Mouse (Mus musculus) liver, embryonic 16.5 days (tissue): ENCODE measurements at regions not wholly inside any gene's neighbourhood (a gene's known extent, or its start where the extent isn't known, plus 50 kb on each side); places are given as distances from the start of the nearest gene placed in this dataset.

ENCODE experiments used
- ATAC-seq: fragments of 200-750 bp; cut with Nextera tagmentation; 2 replicates; pipeline ENCODE4 v1.8.0; 2017; ENCODE audit warnings: low read depth, mild to moderate bottlenecking, moderate number of reproducible peaks, moderate library complexity
- H3K27ac ChIP-seq: fragments of 300-500 bp; sonication (generic); 2 replicates; pipeline ENCODE4 v1.5.1; 2014; ENCODE audit warnings: mild to moderate bottlenecking, low read length
- H3K27me3 ChIP-seq: fragments of 300-500 bp; sonication (generic); 2 replicates; pipeline ENCODE4 v1.6.1; 2014; ENCODE audit warnings: low read depth, low read length, mixed read lengths; ENCODE audit not compliant: control insufficient read depth, insufficient read depth
- H3K36me3 ChIP-seq: fragments of 300-500 bp; sonication (generic); 2 replicates; pipeline ENCODE4 v1.6.1; 2014; ENCODE audit warnings: mild to moderate bottlenecking; ENCODE audit not compliant: control insufficient read depth, insufficient read depth
- H3K4me1 ChIP-seq: fragments of 300-500 bp; sonication (generic); 2 replicates; pipeline ENCODE4 v1.6.1; 2014; ENCODE audit warnings: low read depth, low read length, mixed read lengths; ENCODE audit not compliant: control insufficient read depth
- H3K4me2 ChIP-seq: fragments of 300-500 bp; sonication (generic); 2 replicates; pipeline ENCODE4 v1.6.1; 2014; ENCODE audit warnings: low read depth, low read length, mixed read lengths
- H3K4me3 ChIP-seq: fragments of 300-500 bp; sonication (generic); 2 replicates; pipeline ENCODE4 v1.5.1; 2014; ENCODE audit warnings: low read depth, mild to moderate bottlenecking, low read length
- H3K9ac ChIP-seq: fragments of 300-500 bp; sonication (generic); 2 replicates; pipeline ENCODE4 v1.6.1; 2014; ENCODE audit warnings: low read depth, low read length
- H3K9me3 ChIP-seq: fragments of 300-500 bp; sonication (generic); replicated peaks from 2 replicates; pipeline ENCODE4 v1.6.1; 2016; ENCODE audit warnings: low read length; ENCODE audit not compliant: control insufficient read depth
- WGBS: fragments of 180-500 bp; shearing (Covaris S2); extraction: QIAGEN DNeasy Blood & Tissue Kit; methylation state at CpG from one replicate; pipeline ENCODE4 v1.1.7; 2014; ENCODE audit not compliant: insufficient replicate concordance; 5-methylcytosine and 5-hydroxymethylcytosine counted together

DNA sequence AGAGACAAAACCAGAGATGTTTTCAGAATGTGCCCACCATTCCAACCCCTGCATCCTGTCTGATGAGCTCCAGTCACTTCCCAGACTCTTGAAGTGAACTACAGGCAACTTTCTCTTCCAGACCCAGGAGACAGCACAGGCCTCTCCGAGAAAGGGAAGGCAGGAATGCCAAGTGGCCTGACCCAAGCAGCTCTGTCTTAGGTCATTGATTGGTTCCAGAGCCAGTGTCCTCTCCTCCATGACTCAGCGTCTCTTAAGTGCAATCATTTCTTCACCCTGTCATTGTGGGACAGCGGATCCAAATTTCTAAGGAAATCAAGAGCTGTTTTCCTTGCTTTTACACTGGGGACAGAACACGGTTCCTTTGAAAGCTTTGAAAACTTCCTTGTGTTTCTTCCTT lies 329.2 kb upstream of the Nfe2l3 start:
- Histone ChIP-seq H3K9me3 (no peaks in the 10 kb centered on the region), H3K27me3 (no peaks in the 10 kb centered on the region), H3K36me3 (no peaks in the 10 kb centered on the region), H3K27ac (no peak overlapping the region), H3K4me1 (no peaks in the 10 kb centered on the region), H3K9ac (no peak overlapping the region), H3K4me3 (no peak overlapping the region), H3K4me2 (no peak overlapping the region)
- no peak for ATAC-seq
- 57% methylated on average over 4 of the region's 4 CpGs for WGBS

DNA sequence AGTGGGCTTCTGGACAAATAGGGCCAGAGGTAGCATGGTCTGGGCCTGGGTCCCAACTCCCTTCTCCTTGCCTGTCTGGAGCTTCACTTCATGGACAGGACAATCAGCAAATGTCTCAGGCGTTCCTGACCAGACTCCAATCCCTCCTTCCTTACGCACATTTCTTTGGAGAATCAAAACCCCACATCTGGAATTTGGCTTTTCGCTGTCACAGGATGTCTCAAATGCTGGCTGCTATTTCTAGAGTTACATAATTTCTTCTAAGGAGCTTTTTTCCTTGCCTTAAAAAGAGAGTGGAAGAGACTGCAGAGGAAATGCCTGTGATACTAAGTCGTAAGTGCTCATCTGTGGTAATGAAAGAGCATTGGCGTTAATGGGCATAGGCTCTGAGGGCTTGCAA lies 328.1 kb upstream of the Nfe2l3 start:
- H3K4me1 ChIP-seq: no peaks in the 10 kb centered on the region
- no peaks in the 10 kb centered on the region for H3K27me3 ChIP-seq
- H3K9ac ChIP-seq: no peak overlapping the region
- H3K4me2 ChIP-seq: no peak overlapping the region
- H3K4me3 ChIP-seq: no peak overlapping the region
- no peaks in the 10 kb centered on the region for H3K36me3 ChIP-seq
- no peak for ATAC-seq
- no peaks in the 10 kb centered on the region for H3K9me3 ChIP-seq
- WGBS: 66% methylated on average over 5 of the region's 5 CpGs
- no peak overlapping the region for H3K27ac ChIP-seq

DNA sequence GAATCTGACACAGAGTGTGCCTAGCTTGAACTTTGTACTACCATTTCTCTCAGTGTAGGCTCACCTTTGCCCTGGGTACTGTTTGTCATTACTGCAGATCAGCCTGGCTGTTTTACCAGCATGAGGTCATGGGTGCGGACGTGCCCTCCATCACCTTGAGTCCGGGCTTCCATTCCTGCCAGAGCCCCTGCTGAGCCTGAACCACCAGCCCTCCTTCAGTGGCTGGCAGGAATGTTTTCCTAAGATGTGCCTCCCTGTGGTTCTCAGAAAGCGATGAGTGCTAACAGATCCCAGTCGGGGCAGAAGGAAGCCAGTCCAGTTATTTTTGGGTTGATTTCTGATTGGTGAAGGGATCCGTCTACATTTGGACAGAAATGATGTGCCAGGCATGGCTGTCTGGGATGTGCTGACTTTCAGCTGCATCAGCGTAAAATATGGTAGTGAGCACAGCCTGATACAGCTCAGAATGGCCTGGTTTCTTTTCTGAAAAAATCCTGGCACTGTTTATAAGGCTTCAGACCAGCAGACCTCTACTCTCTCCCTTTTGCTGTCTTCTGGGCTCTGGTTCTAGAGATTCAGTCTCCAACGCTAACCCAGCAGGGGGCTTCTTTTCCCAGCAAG lies 324.0 kb upstream of the Nfe2l3 start:
- Histone ChIP-seq H3K36me3 (no peaks in the 10 kb centered on the region), H3K27me3 (no peaks in the 10 kb centered on the region), H3K4me3 (no peak overlapping the region), H3K9me3 (no peaks in the 10 kb centered on the region), H3K4me2 (no peak overlapping the region), H3K27ac (no peak overlapping the region), H3K9ac (no peak overlapping the region), H3K4me1 (no peaks in the 10 kb centered on the region)
- WGBS: 42% methylated on average over 8 of the region's 8 CpGs
- peak; percentile 48; the same call in 1 of the 2 replicates for ATAC-seq

DNA sequence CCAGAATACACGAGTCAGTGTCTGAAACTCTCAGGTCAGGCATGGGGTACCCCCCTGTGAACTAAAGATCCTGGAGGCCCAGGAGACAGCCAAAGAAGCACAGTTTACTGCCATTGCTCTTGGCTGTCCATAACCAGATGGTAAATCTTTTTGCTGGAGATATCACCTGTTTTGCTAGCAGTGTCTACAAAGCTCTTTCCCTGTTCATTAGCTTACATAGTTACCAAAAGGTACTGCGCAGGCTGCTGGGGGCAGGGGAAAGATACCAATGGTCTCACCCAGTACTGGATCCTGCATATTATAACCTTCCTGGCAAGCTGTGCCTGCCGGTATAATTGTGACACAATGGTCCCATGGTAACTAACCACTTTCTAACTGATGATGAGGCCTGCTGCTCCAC lies 321.9 kb upstream of the Nfe2l3 start:
- ATAC-seq: no peak
- Histone ChIP-seq H3K27me3 (no peaks in the 10 kb centered on the region), H3K9me3 (no peaks in the 10 kb centered on the region), H3K4me3 (no peak overlapping the region), H3K4me1 (no peaks in the 10 kb centered on the region), H3K9ac (no peak overlapping the region), H3K27ac (no peak overlapping the region), H3K36me3 (no peaks in the 10 kb centered on the region), H3K4me2 (no peak overlapping the region)
- 74% methylated on average over 3 of the region's 3 CpGs for WGBS

DNA sequence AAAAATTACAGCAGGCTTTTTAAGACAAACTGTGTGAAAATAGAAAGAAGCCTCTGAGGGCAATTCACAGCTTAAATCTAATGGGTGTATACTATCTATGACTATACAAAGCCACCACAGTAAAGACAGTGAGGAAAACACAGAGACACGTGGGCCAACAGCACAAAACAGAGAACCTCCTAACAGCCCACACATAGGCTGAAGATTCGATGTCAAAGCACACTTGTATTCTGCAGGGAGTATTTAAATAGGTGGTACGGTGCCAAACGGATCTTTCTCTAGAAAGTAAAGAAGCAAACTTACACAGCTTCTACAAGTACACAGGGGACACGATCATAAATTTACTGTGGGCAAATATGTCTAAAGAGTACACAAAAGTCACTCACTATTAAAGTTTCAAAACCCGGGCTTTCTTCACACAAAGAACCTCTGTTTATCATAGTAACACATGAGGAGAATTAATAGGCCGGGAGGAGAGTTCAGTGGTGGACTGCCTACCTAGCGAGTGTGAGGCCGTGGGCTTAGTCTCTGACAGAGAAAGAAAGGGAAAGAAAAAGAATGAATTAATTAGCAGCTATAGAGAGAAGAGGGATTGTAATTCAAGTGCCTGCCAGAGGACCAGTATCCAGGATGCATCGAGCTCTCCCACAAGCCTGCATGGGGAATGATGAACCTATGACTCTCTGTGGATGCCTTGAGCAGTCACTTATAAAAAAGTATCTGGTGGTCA lies 317.7 kb upstream of the Nfe2l3 start:
- Histone ChIP-seq H3K4me3 (no peak overlapping the region), H3K27me3 (no peaks in the 10 kb centered on the region), H3K4me1 (no peaks in the 10 kb centered on the region), H3K27ac (no peak overlapping the region), H3K36me3 (no peaks in the 10 kb centered on the region), H3K4me2 (no peak overlapping the region), H3K9me3 (no peaks in the 10 kb centered on the region), H3K9ac (no peak overlapping the region)
- no peak for ATAC-seq
- WGBS: 71% methylated on average over 10 of the region's 10 CpGs

DNA sequence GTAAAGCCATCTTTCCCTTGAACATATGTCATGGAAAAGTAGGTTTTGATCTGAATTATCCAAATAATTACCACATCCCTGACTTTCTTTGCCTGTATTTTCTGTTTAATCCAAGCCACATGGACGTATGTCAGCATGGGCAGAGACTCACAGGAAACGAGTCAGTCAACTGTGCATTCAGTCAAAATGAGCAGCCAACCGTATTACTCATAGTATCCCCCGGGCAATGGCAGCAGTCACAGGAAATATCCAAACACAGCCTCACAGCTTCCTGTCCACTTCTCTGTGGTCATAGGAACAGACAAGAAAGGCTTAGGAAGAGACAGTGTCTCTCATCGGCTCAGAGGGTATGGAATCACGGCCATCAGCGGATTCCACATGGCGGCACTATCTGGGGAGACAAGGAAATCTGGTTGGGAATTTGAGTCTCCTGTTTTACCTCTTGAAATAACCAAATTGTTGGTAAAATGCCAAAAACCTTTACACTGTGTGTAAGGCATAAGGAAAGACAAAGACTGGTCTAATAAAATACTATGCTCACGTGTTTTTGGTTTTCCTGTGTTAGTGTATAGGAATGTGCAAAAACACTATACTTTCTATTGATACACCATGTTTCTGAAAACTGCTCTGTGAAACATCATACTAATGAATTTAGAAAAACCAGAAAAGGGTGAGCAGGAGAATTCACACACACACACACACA lies 313.5 kb upstream of the Nfe2l3 start:
- ATAC-seq: no peak
- Histone ChIP-seq H3K9ac (no peak overlapping the region), H3K4me2 (no peak overlapping the region), H3K27me3 (no peaks in the 10 kb centered on the region), H3K36me3 (no peaks in the 10 kb centered on the region), H3K4me1 (no peaks in the 10 kb centered on the region), H3K4me3 (no peak overlapping the region), H3K9me3 (no peaks in the 10 kb centered on the region), H3K27ac (no peak overlapping the region)
- WGBS: 51% methylated on average over 9 of the region's 9 CpGs

DNA sequence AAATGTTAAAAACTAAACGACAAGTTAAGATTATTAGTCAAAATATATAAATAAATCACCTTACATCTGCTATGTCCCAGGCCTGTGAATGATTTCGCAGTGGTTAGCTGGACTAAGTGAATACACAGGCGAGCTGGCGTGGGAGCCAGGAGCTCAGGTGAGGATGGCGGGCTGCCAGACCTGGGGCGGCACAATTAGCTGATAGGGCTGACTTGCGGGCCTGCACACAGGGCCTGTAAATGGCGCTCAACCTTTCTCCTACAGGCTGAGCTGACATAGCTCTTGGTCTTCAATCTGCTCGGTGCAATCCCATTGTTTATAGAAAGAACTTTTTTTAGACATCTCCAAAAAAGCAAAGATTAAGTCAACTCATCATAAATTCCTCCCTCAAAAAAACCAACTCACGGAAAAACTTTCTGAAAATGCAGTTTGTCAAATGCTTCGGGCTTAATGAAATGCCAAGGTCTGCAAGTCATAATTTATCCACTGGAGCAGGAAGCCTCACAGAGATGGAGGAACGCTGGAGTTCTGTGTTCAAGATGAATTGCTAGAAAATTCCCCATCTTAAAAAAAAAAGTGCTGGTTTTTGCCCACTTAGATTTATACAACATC lies 312.7 kb upstream of the Nfe2l3 start:
- ATAC-seq: no peak
- no peak overlapping the region for H3K4me2 ChIP-seq

DNA sequence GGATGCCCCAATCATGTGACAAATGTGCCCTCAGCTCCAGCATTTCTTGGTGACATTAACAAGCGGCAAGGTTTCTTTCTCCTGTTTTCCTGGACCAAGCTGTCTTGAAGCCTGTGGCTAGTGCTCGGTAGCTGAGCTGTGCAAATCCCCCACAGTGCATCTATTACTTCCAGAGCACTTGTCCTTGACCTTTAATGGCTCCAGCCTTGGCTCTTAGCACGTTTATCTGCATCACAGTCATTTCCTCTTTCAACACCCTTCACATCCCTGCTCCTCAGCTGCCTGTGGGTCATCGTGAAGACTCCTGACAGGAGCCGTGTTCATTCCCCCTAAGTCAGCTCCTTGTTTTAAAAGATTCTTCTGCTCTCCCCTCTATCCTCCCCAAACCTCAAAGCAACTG lies 309.5 kb upstream of the Nfe2l3 start:
- Histone ChIP-seq H3K36me3 (no peaks in the 10 kb centered on the region), H3K4me3 (no peak overlapping the region), H3K27me3 (no peaks in the 10 kb centered on the region), H3K9me3 (no peaks in the 10 kb centered on the region), H3K4me1 (no peaks in the 10 kb centered on the region), H3K4me2 (no peak overlapping the region), H3K9ac (no peak overlapping the region), H3K27ac (no peak overlapping the region)
- WGBS: 26% methylated on average over 5 of the region's 5 CpGs
- ATAC-seq: no peak

More for the DNA sequence above, 312.7 kb upstream of the Nfe2l3 start:
- Histone ChIP-seq H3K36me3 (no peaks in the 10 kb centered on the region), H3K4me3 (no peak overlapping the region), H3K27me3 (no peaks in the 10 kb centered on the region), H3K9me3 (no peaks in the 10 kb centered on the region), H3K27ac (0 out of 2 replicates have a peak overlapping the region, but pooled peaks have one; percentile 9), H3K4me1 (no peaks in the 10 kb centered on the region), H3K9ac (no peak overlapping the region)
- 53% methylated on average over 12 of the region's 12 CpGs for WGBS

DNA sequence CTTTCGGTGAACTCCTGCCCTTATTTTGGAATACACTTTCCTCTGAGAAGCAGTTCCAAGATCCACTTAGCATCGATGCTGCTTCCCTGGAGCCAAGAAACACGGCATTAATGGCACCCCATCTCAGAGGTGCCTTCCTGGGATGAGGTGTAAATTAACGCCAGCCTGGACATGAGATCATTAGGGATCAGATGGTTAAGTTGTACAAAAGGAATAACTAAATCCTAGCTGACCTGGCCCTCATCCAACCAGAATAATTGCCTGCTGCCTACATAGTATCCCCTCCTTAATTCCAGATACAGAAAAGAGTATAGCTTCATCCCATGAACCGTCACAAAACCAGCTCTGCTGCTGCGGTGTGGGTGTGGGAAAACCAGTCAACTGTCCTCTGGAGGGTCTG lies 304.6 kb upstream of the Nfe2l3 start:
- no peaks in the 10 kb centered on the region for H3K4me1 ChIP-seq
- H3K4me2 ChIP-seq: no peak overlapping the region
- WGBS: 75% methylated on average over 6 of the region's 6 CpGs
- H3K9ac ChIP-seq: no peak overlapping the region
- H3K27ac ChIP-seq: no peak overlapping the region
- H3K27me3 ChIP-seq: no peaks in the 10 kb centered on the region
- H3K36me3 ChIP-seq: no peaks in the 10 kb centered on the region
- no peak for ATAC-seq
- no peak overlapping the region for H3K4me3 ChIP-seq
- no peaks in the 10 kb centered on the region for H3K9me3 ChIP-seq
